ENCODE assay signal across 8 mouse cellular contexts in the genomic region with DNA sequence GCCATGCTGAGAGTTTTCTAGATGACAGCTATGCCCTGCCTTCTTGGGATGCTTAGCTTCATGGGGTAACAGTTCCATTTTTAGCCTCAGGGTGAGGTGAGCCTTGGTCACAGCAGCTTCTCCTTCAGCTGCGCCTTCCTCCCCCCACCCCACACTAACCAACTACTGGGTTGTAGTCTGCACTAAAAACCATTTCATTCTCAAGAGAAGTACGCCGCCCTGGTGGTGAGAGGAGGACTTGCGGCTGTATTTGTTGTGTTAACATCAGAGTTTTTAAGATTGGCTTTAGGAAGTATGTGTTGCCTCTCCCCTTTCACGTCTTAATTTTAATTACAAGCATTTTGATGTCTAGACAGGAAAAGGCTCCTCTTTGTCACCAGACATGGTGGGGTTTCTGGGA. TPM values are rescaled to one million over a fixed set of nuclear protein-coding genes. Genes with fewer than 3 reads are reported as not detected.
DNase-seq lines count a peak whose midpoint lies in the region; ATAC-seq lines count a peak whose summit lies in the region.

No protein-coding gene starts in this region.

- peak overlapping the region; percentile 51 to 95 for H3K27ac ChIP-seq in heart, embryonic 14.5 days (replicated peaks in 1 of 2; ENCODE audit: control insufficient read depth in 1 of 2, insufficient read depth in 1 of 2, low read depth in 2 of 2, low read length in 2 of 2)
- no peak overlapping the region for H3K27ac ChIP-seq in midbrain, embryonic 16.5 days (ENCODE audit: low read length)
- no peak overlapping the region for H3K27ac ChIP-seq in forebrain, embryonic 12.5 days

- no peak overlapping the region for H3K4me2 ChIP-seq in heart, embryonic 14.5 days (ENCODE audit: low read length)
- H3K4me2 ChIP-seq in midbrain, embryonic 16.5 days (ENCODE audit: low read length), result no peak overlapping the region
- no peak overlapping the region for H3K4me2 ChIP-seq in forebrain, embryonic 12.5 days

- no peak overlapping the region for H3K9ac ChIP-seq in heart, embryonic 14.5 days (ENCODE audit: low read length)
- H3K9ac ChIP-seq in midbrain, embryonic 16.5 days (ENCODE audit: low read depth, low read length), result no peak overlapping the region
- no peak overlapping the region for H3K9ac ChIP-seq in forebrain, embryonic 12.5 days

- WGBS in heart, embryonic 14.5 days, result 59% methylated on average over 5 of the region's 5 CpGs
- 72% methylated on average over 5 of the region's 5 CpGs for WGBS in midbrain, embryonic 16.5 days
- WGBS in forebrain, embryonic 12.5 days, result 63% methylated on average over 5 of the region's 5 CpGs

- no peak for ATAC-seq in heart, embryonic 14.5 days (ENCODE audit: insufficient number of reproducible peaks, insufficient read depth, low FRiP score, low read depth)
- no peak for ATAC-seq in midbrain, embryonic 16.5 days
- no peak for ATAC-seq in forebrain, embryonic 12.5 days (ENCODE audit: low FRiP score)

- no peaks in the 10 kb centered on the region for H3K9me3 ChIP-seq in heart, embryonic 14.5 days (ENCODE audit: control insufficient read depth, low read length)
- H3K9me3 ChIP-seq in midbrain, embryonic 16.5 days (replicated peaks; ENCODE audit: control insufficient read depth, low read length, poor library complexity, severe bottlenecking), result no peaks in the 10 kb centered on the region
- H3K9me3 ChIP-seq in forebrain, embryonic 12.5 days, result no peaks in the 10 kb centered on the region

- peak; percentile 61 for DNase-seq in embryo, embryonic 10.5 days (ENCODE audit: low spot score)
- no peak for DNase-seq in embryo, embryonic 11 days
- DNase-seq in spleen, postnatal 10 days (ENCODE audit: low spot score in 2 of 2), result peak; percentile 19 to 63
- DNase-seq in spleen, postnatal 36 days (ENCODE audit: low spot score in 2 of 2), result no peak
- peak; percentile 54 for DNase-seq in lung, postnatal 14 days

- no peaks in the 10 kb centered on the region for H3K27me3 ChIP-seq in heart, embryonic 14.5 days (ENCODE audit: control insufficient read depth, insufficient read depth, low read length)
- no peaks in the 10 kb centered on the region for H3K27me3 ChIP-seq in midbrain, embryonic 16.5 days (ENCODE audit: control insufficient read depth, insufficient read depth, low read depth, low read length)
- H3K27me3 ChIP-seq in forebrain, embryonic 12.5 days, result no peaks in the 10 kb centered on the region

- H3K4me1 ChIP-seq in heart, embryonic 14.5 days (ENCODE audit: control insufficient read depth in 2 of 2, insufficient read depth in 2 of 2, low read length in 2 of 2), result peaks cover 54 to 80% of the 10 kb centered on the region in 2 experiments
- H3K4me1 ChIP-seq in midbrain, embryonic 16.5 days (ENCODE audit: control insufficient read depth, insufficient read depth, low read length), result peaks cover 15% of the 10 kb centered on the region
- peaks cover 60% of the 10 kb centered on the region for H3K4me1 ChIP-seq in forebrain, embryonic 12.5 days

- peaks cover 14% of the 10 kb centered on the region for H3K36me3 ChIP-seq in heart, embryonic 14.5 days (ENCODE audit: control insufficient read depth, insufficient read depth, low read length)
- no peaks in the 10 kb centered on the region for H3K36me3 ChIP-seq in midbrain, embryonic 16.5 days (ENCODE audit: control insufficient read depth, insufficient read depth, low read length)
- H3K36me3 ChIP-seq in forebrain, embryonic 12.5 days (replicated peaks), result 0 out of 2 replicates have a peak, but pooled peaks cover 2% of the 10 kb centered on the region

- no peak overlapping the region for H3K4me3 ChIP-seq in heart, embryonic 14.5 days (ENCODE audit: control insufficient read depth in 1 of 2, insufficient read depth in 1 of 2, low read depth in 1 of 2, low read length in 2 of 2)
- H3K4me3 ChIP-seq in midbrain, embryonic 16.5 days (ENCODE audit: low read depth, low read length), result no peak overlapping the region
- H3K4me3 ChIP-seq in forebrain, embryonic 12.5 days (replicated peaks), result no peak overlapping the region

RNA-seq across cellular contexts. Expression of gene 4933415A04Rik, which starts 18.6 kb away (rescaled TPM):
- polyA plus RNA-seq in heart, embryonic 14.5 days (2014; fragmentation: Nextera tagmentation; extraction: Ambion mirVana), result 5.3 and 5.7 TPM in 2 replicates
- polyA plus RNA-seq in midbrain, embryonic 16.5 days (2015; fragmentation: Nextera tagmentation; extraction: Ambion mirVana), result 3.0 and 3.2 TPM in 2 replicates
- 5.8 and 6.1 TPM in 2 replicates for polyA plus RNA-seq in forebrain, embryonic 12.5 days (2016; fragmentation: Nextera tagmentation; extraction: Ambion mirVana)

RNA-seq across cellular contexts. Expression of gene Fabp6, which starts 33.1 kb away (rescaled TPM):
- not detected in 2 replicates for polyA plus RNA-seq in heart, embryonic 14.5 days (2014; fragmentation: Nextera tagmentation; extraction: Ambion mirVana)
- not detected in 2 replicates for polyA plus RNA-seq in midbrain, embryonic 16.5 days (2015; fragmentation: Nextera tagmentation; extraction: Ambion mirVana)
- not detected in 2 replicates for polyA plus RNA-seq in forebrain, embryonic 12.5 days (2016; fragmentation: Nextera tagmentation; extraction: Ambion mirVana)

RNA-seq across cellular contexts. Expression of gene Ccnjl, which starts 39.7 kb away (rescaled TPM):
- 20.3 and 21.1 TPM in 2 replicates for polyA plus RNA-seq in heart, embryonic 14.5 days (2014; fragmentation: Nextera tagmentation; extraction: Ambion mirVana)
- 7.4 and 10.4 TPM in 2 replicates for polyA plus RNA-seq in midbrain, embryonic 16.5 days (2015; fragmentation: Nextera tagmentation; extraction: Ambion mirVana)
- polyA plus RNA-seq in forebrain, embryonic 12.5 days (2016; fragmentation: Nextera tagmentation; extraction: Ambion mirVana), result 20.6 and 22.1 TPM in 2 replicates

Comparison
In these comparisons a context has a peak if more than half of its experiments do, and no peak if none do; other contexts are left out.
1. DNase-seq: peak in embryo, embryonic 10.5 days (single experiment), spleen, postnatal 10 days (2 of 2) and lung, postnatal 14 days (single experiment); none in embryo, embryonic 11 days (single experiment) and spleen, postnatal 36 days (0 of 2).
2. H3K27ac ChIP-seq: peak in heart, embryonic 14.5 days (2 of 2); none in midbrain, embryonic 16.5 days (single experiment) and forebrain, embryonic 12.5 days (single experiment).